Mouse (Mus musculus) ES-E14 (cell line): Measurements from ENCODE around the gene Nebl. TPM values are rescaled to one million over a fixed set of nuclear protein-coding genes. Genes with fewer than 3 reads are reported as not detected.

Experiments used
- DNase-seq: peaks from one replicate; pipeline ENCODE4 v3.0.0-alpha.2; 2013; ENCODE audit warnings: low read depth, low spot score
- H3K27ac ChIP-seq: 2 replicates; pipeline ENCODE4 v1.5.1; 2012; ENCODE audit warnings: low read depth, mild to moderate bottlenecking, low read length, moderate library complexity, mixed read lengths; ENCODE audit not compliant: poor library complexity, insufficient read depth, severe bottlenecking
- H3K36me3 ChIP-seq: 2 replicates; pipeline ENCODE4 v1.6.1; 2012; ENCODE audit warnings: mild to moderate bottlenecking, low read length, moderate library complexity, mixed read lengths; ENCODE audit not compliant: control insufficient read depth, poor library complexity, insufficient read depth, severe bottlenecking
- H3K4me1 ChIP-seq, 2 experiments: fragments of 150-350 bp in 1 of 2; sonication (generic) in 1 of 2; 2 replicates each; pipeline ENCODE4 v1.6.1; 2012; ENCODE audit warnings: low read length in 2 of 2, mild to moderate bottlenecking in 1 of 2, mixed read lengths in 1 of 2; ENCODE audit not compliant: control insufficient read depth in 2 of 2, insufficient read depth in 2 of 2, poor library complexity in 1 of 2
- H3K4me3 ChIP-seq, 2 experiments: fragments of 150-350 bp in 1 of 2; sonication (generic) in 1 of 2; 2 replicates each; pipeline ENCODE4 v1.5.1; 2012; ENCODE audit warnings: low read length in 2 of 2, low read depth in 1 of 2, mild to moderate bottlenecking in 1 of 2, mixed read lengths in 1 of 2; ENCODE audit not compliant: insufficient read depth in 1 of 2, poor library complexity in 1 of 2, severe bottlenecking in 1 of 2
- H3K9ac ChIP-seq: 2 replicates; pipeline ENCODE4 v1.6.1; 2012; ENCODE audit warnings: low read depth, mild to moderate bottlenecking, low read length, mixed read lengths; ENCODE audit not compliant: poor library complexity, insufficient read depth, severe bottlenecking
- H3K9me3 ChIP-seq: fragments of 150-350 bp; sonication (generic); 2 replicates; pipeline ENCODE4 v1.6.1; 2012; ENCODE audit warnings: low read depth, mild to moderate bottlenecking, low read length; ENCODE audit not compliant: control insufficient read depth, insufficient read depth
- CHD2 ChIP-seq: IDR thresholded peaks from 2 replicates; pipeline ENCODE4 v1.6.1; 2014; ENCODE audit warnings: mild to moderate bottlenecking, low read depth, low read length, inconsistent platforms
- HCFC1 ChIP-seq: IDR thresholded peaks from 2 replicates; pipeline ENCODE4 v1.6.1; 2012; ENCODE audit warnings: low read length, inconsistent platforms, borderline replicate concordance; ENCODE audit not compliant: insufficient read depth
- MAFK ChIP-seq: IDR thresholded peaks from 2 replicates; pipeline ENCODE4 v1.6.1; 2014; ENCODE audit warnings: mild to moderate bottlenecking, low read depth, low read length, inconsistent platforms; ENCODE audit not compliant: insufficient read depth
- ZC3H11A ChIP-seq: IDR thresholded peaks from 2 replicates; pipeline ENCODE4 v1.6.1; 2012; ENCODE audit warnings: low read depth, mild to moderate bottlenecking, inconsistent platforms, low read length, borderline replicate concordance
- ZNF384 ChIP-seq: IDR thresholded peaks from 2 replicates; pipeline ENCODE4 v1.6.1; 2012; ENCODE audit warnings: low read depth, low read length, inconsistent platforms
- in situ Hi-C, 2 experiments: fragments of 600-800 bp; cut with MboI; formaldehyde crosslinking; loops; one replicate each; pipeline ENCODE4 v1.15.1; 2025; ENCODE audit warnings: low sequenced_read_pairs in 2 of 2, inconsistent platforms in 1 of 2; ENCODE audit not compliant: unreplicated experiment in 2 of 2
- total RNA-seq: library from RNA; depleted of rRNA; stranded (reverse); fragments of 300-350 nt; gene quantifications from 2 replicates; pipeline ENCODE4 v1.2.3, GENCODE M21; 2012

Gene Nebl
- total RNA-seq, 1 experiment = 1.2 TPM

GRCm38 (mm10) chr2:17723268-17724019 is 7.8 kb downstream of the Nebl start:
- in situ Hi-C loops = no loop called here

GRCm38 (mm10) chr2:17721177-17721715 is 10.0 kb downstream of the Nebl start:
- in situ Hi-C loops = no loop called here
- Histone ChIP-seq H3K27ac (no peak overlapping the region), H3K9me3 (no peaks in the 10 kb centered on the region), H3K9ac (no peak overlapping the region), H3K4me3 (no peak overlapping the region), H3K36me3 (no peaks in the 10 kb centered on the region), H3K4me1 (no peaks in the 10 kb centered on the region)
- no peak for DNase-seq
- TF ChIP-seq CHD2 = no peak
- no peak for TF ChIP-seq ZNF384
- TF ChIP-seq MAFK = no peak
- no peak for TF ChIP-seq ZC3H11A
- no peak for TF ChIP-seq HCFC1

More at GRCm38 (mm10) chr2:17723268-17724019, 7.8 kb downstream of the Nebl start:
- no peak for TF ChIP-seq ZC3H11A
- no peak for TF ChIP-seq CHD2
- TF ChIP-seq HCFC1 = no peak
- TF ChIP-seq ZNF384 = no peak
- TF ChIP-seq MAFK = no peak
- H3K4me1 ChIP-seq = no peaks in the 10 kb centered on the region
- no peaks in the 10 kb centered on the region for H3K9me3 ChIP-seq
- H3K27ac ChIP-seq = no peak overlapping the region
- no peak for DNase-seq
- H3K9ac ChIP-seq = no peak overlapping the region
- no peak overlapping the region for H3K4me3 ChIP-seq
- H3K36me3 ChIP-seq = no peaks in the 10 kb centered on the region

- H3K36me3 ChIP-seq = no peaks in the 10 kb centered on the region
- H3K4me3 ChIP-seq = no peak overlapping the region
- in situ Hi-C loops = no loop called here
- no peak overlapping the region for H3K27ac ChIP-seq
- no peaks in the 10 kb centered on the region for H3K9me3 ChIP-seq
- no peak for DNase-seq
- no peak for TF ChIP-seq CHD2
- TF ChIP-seq ZC3H11A = no peak
- TF ChIP-seq HCFC1 = no peak
- no peak for TF ChIP-seq MAFK
- TF ChIP-seq ZNF384 = no peak
- H3K4me1 ChIP-seq = no peaks in the 10 kb centered on the region
- H3K9ac ChIP-seq = no peak overlapping the region
Measured at GRCm38 (mm10) chr2:17718281-17718680, 13.0 kb downstream of the Nebl start.

- H3K4me3 ChIP-seq = no peak overlapping the region
- no peaks in the 10 kb centered on the region for H3K4me1 ChIP-seq
- in situ Hi-C loops = no loop called here
- no peak overlapping the region for H3K27ac ChIP-seq
- H3K9me3 ChIP-seq = no peaks in the 10 kb centered on the region
- no peak for DNase-seq
- H3K9ac ChIP-seq = no peak overlapping the region
- TF ChIP-seq ZNF384 = no peak
- TF ChIP-seq MAFK = no peak
- no peak for TF ChIP-seq CHD2
- TF ChIP-seq ZC3H11A = no peak
- no peak for TF ChIP-seq HCFC1
- H3K36me3 ChIP-seq = no peaks in the 10 kb centered on the region
Measured at GRCm38 (mm10) chr2:17717200-17717599, 14.1 kb downstream of the Nebl start.
